9 mouse cellular contexts compared by ENCODE assay signal in genomic region chr15:3433281-3433680, GRCm38 (mm10).
DNase-seq lines count a peak whose midpoint lies in the region; ATAC-seq and TF ChIP-seq lines count a peak whose summit lies in the region.
"Had no signal": no experiment of that assay in that cellular context is flagged by ENCODE, and none has a peak within 500 bp of the region (broad histone marks: within the 10 kb centered on the region; RNA-seq: fewer than 3 reads in every experiment).

No protein-coding gene starts in this region.

- H3K4me1 ChIP-seq in heart, adult 2 months (ENCODE audit: control insufficient read depth, insufficient read depth, low read length), result peaks cover 26% of the 10 kb centered on the region
- peaks cover 26% of the 10 kb centered on the region for H3K4me1 ChIP-seq in lung, embryonic 16.5 days (replicated peaks; ENCODE audit: control insufficient read depth, insufficient read depth, low read length)

- H3K36me3 ChIP-seq in heart, adult 2 months (ENCODE audit: control insufficient read depth, insufficient read depth, low read length), result peaks cover 55% of the 10 kb centered on the region
- no peaks in the 10 kb centered on the region for H3K36me3 ChIP-seq in lung, embryonic 16.5 days (ENCODE audit: control insufficient read depth, insufficient read depth, low read length)

- intact Hi-C loops in heart, adult 2 months (cut with DNase I), result loop anchor here (5.0 to 10.0 kb wide), 2 partner anchors 56 to 208 kb away; no protein-coding TSS in a partner anchor

- H3K9ac ChIP-seq in heart, adult 2 months (ENCODE audit: low read depth, low read length), result peak overlapping the region; percentile 38
- no peak overlapping the region for H3K9ac ChIP-seq in lung, embryonic 16.5 days (ENCODE audit: low read length)

- H3K4me2 ChIP-seq in lung, embryonic 16.5 days (ENCODE audit: low read depth, low read length), result 0 out of 2 replicates have a peak overlapping the region, but pooled peaks have one; percentile 7

- TF ChIP-seq CTCF in heart, adult 2 months (IDR thresholded peaks at IDR 0.05), result no peak

- 4% methylated on average over 7 of the region's 7 CpGs for WGBS in heart, adult 2 months
- WGBS in lung, embryonic 16.5 days, result 12% methylated on average over 7 of the region's 7 CpGs

- peaks cover 2% of the 10 kb centered on the region; the same call in 1 of the 2 replicates for H3K79me2 ChIP-seq in heart, adult 2 months (replicated peaks; ENCODE audit: control insufficient read depth, insufficient read depth, low read length)

- TF ChIP-seq EP300 in heart, adult 2 months (IDR thresholded peaks at IDR 0.05; ENCODE audit: insufficient read depth, low read depth, low read length), result peak; percentile 76; the same call in 1 of the 2 replicates

- H3K4me3 ChIP-seq in heart, adult 2 months, result no peak overlapping the region
- H3K4me3 ChIP-seq in lung, embryonic 16.5 days (ENCODE audit: low read length), result no peak overlapping the region

- peak; percentile 97 for ATAC-seq in lung, embryonic 16.5 days (ENCODE audit: low read depth)
- ATAC-seq in frontal cortex, adult (ENCODE audit: low TSS enrichment), result no peak; the same call in 1 of the 2 replicates
- no peak for ATAC-seq in monocyte, adult 5-6 weeks (replicated peaks; ENCODE audit: insufficient number of reproducible peaks, low FRiP score, low TSS enrichment, poor library complexity, severe bottlenecking)

- peak overlapping the region; percentile 82 for H3K27ac ChIP-seq in heart, adult 2 months
- peak overlapping the region; percentile 74 for H3K27ac ChIP-seq in lung, embryonic 16.5 days (ENCODE audit: low read length)

- 0 out of 2 replicates have a peak, but pooled peaks have one; percentile 14 for TF ChIP-seq POLR2A in heart, adult 2 months (IDR thresholded peaks at IDR 0.05; ENCODE audit: insufficient read depth, low read depth, low read length)

- H3K27me3 ChIP-seq in heart, adult 2 months (ENCODE audit: control insufficient read depth, insufficient read depth, low read length), result no peaks in the 10 kb centered on the region
- H3K27me3 ChIP-seq in lung, embryonic 16.5 days (ENCODE audit: control insufficient read depth, insufficient read depth, low read depth, low read length), result no peaks in the 10 kb centered on the region

- peak; percentile 67 for DNase-seq in embryo, embryonic 10 days (ENCODE audit: low spot score)
- DNase-seq in heart, adult 2 months, result peak; percentile 57 to 77
- DNase-seq in kidney, adult 18-20 months, result peak; percentile 37
- no peak for DNase-seq in T-cell, adult 2 months (ENCODE audit: low spot score)
- no peak for DNase-seq in cerebellum, postnatal 25 days
- DNase-seq: cerebellum, adult 18-20 months had no signal

- no peaks in the 10 kb centered on the region for H3K9me3 ChIP-seq in lung, embryonic 16.5 days (ENCODE audit: control insufficient read depth, low read length)

Comparison
In these comparisons a context has a peak if more than half of its experiments do, and no peak if none do; other contexts are left out.
1. DNase-seq: peak in embryo, embryonic 10 days (single experiment), heart, adult 2 months (2 of 2) and kidney, adult 18-20 months (single experiment); none in T-cell, adult 2 months (single experiment) and cerebellum, postnatal 25 days (0 of 2).